Mouse (Mus musculus): ENCODE measurements around the gene Pcp2. TPM values are rescaled to one million over a fixed set of nuclear protein-coding genes. Genes with fewer than 3 reads are reported as not detected.
"Not testable (repeated sequence)": the region's sequence is repeated elsewhere in the genome, so short reads cannot be mapped to it uniquely, and the experiment has no call there.

The Pcp2 gene
- polyA plus RNA-seq, 1 experiment from 2014 or later: 2.3 TPM

DNA sequence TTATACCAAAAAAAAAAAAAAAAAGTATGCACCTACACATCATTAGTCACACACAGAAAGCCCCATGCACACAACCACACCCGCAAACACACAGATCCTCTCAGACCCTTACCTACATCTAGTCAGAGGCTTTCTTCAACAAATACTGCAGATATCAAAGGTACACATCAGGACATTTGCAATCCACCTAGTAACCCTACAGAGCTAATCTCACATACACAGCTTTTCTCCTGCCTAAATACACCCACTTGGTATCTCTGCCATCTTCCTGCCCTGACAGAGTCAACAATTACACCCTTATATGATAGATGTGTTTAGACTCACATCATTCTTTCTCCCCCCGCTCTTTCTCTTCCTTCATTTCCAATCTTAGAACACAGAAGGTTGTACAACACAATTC is 38.9 kb downstream of the Pcp2 start:
- H3K9me3 ChIP-seq: no peaks in the 10 kb centered on the region
- no peak overlapping the region for H3K4me3 ChIP-seq
- no peak for ATAC-seq (replicated peaks)
- H3K9ac ChIP-seq: no peak overlapping the region
- no peak overlapping the region for H3K4me2 ChIP-seq
- 99% methylated on average over 2 of the region's 2 CpGs for WGBS
- H3K27ac ChIP-seq: no peak overlapping the region
- H3K36me3 ChIP-seq (replicated peaks): no peaks in the 10 kb centered on the region
- no peaks in the 10 kb centered on the region for H3K27me3 ChIP-seq (replicated peaks)
- peaks cover 5% of the 10 kb centered on the region; the same call in 1 of the 2 replicates for H3K4me1 ChIP-seq

DNA sequence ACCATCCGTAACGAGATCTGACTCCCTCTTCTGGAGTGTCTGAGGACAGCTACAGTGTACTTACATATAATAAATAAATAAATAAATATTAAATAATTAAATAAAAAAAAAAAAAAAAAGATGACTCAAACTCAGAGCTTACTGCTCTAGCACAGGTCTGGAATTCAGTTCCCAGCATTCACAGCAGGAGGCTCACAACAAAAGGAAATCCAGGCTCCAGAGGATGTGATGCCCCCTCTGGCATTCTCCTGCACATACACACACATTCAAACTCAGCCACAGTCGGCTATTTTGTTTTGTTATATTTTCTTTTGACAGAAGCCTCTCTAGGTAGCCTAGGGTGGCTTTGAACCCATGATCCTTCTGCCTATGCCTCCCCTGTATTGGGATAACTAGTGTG is 43.4 kb downstream of the Pcp2 start:
- H3K4me3 ChIP-seq; H3K4me2 ChIP-seq; H3K9me3 ChIP-seq; H3K9ac ChIP-seq; H3K27me3 ChIP-seq (replicated peaks); H3K27ac ChIP-seq; H3K36me3 ChIP-seq (replicated peaks); H3K4me1 ChIP-seq; ATAC-seq (replicated peaks): not testable (repeated sequence)
- WGBS: 81% methylated on average over 3 of the region's 3 CpGs

DNA sequence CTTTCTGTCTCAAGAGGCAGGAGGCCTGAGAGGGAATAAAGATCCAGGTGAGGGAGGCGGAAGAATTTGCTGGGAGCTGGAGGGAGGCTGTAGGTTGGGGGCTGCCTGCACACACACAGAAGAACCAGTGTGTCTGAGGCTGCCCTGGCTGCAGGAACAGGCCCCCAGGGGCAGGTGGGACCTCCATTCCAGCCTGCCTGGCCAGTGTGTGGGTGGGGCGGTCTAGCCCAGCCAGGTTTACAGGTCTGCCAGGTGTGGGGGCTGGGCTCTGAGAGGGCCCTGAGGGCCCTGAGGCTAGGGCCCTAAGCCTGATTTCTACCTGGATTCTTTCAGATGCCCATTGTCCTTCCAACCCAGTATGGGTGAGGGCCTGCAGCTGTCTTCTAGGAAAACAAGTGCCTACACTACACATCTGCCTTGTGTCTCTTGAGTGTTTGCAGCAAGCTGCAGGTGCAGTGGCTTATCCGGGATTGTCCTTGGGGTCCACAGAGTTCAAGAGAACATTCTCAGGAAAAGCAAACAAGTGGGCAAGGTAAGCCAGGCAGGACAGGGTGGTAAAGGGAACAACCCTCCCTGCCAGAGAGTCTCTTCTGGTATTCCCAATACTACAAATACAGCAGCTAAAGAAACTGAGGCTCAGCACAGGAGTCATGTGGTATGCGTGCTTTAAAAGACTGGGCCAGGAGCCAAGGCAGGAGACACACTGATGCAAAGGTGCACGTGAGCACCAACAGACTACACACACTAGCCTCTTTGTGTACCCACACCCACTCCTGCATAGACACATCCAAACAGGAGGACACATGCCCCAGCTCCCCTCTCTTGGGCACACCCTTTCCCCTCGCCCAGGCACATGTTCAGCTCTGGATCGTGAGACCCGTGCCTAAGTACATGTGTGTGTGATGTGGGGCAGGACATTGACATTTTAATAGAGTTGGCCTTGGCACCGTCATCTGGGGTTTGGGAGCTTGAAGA is 45.7 kb downstream of the Pcp2 start:
- ATAC-seq (replicated peaks): no peak
- H3K4me2 ChIP-seq: no peak overlapping the region
- 84% methylated on average over 9 of the region's 9 CpGs for WGBS
- no peak overlapping the region for H3K9ac ChIP-seq
- H3K36me3 ChIP-seq (replicated peaks): no peaks in the 10 kb centered on the region
- no peaks in the 10 kb centered on the region for H3K4me1 ChIP-seq
- no peaks in the 10 kb centered on the region for H3K9me3 ChIP-seq
- no peak overlapping the region for H3K4me3 ChIP-seq
- no peak overlapping the region for H3K27ac ChIP-seq
- no peaks in the 10 kb centered on the region for H3K27me3 ChIP-seq (replicated peaks)

DNA sequence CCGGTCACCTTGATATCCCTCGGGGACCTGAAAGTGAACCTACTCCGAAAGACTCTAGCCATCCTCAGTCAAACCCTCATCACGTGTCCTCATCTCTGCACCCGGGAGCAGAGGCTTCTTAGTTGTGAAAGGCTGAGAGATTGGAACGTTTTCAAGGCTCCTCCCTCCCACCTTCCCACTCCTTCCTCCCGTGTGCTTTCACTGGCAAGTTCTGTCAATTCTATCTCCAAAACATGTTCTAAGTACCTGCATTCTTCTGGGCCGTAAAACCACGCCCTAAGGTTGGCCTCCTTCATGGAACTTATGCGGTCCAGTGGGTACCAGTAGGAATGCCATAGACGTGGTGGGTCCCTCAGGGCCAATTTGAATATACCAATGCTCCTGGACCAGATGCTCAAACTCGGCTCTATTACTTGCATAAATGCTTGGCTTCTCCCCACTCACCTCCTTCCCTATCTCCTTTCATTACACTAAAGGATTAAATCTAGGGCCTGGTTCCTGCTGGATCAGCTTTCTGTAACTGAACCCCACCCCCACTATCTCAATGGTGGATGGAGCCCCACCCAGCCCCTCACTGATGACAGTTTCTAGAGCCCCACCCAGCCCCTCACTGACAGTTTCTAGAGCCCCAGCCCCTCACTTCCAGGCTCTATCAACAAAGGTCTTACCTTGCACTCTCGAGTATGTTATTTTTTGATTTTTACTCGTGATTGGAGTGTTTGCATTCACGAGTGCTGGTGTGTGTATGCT is 49.0 kb downstream of the Pcp2 start:
- Histone ChIP-seq H3K4me2 (no peak overlapping the region), H3K9ac (no peak overlapping the region), H3K4me3 (no peak overlapping the region), H3K4me1 (no peaks in the 10 kb centered on the region), H3K27me3 (replicated peaks) (no peaks in the 10 kb centered on the region), H3K27ac (no peak overlapping the region), H3K36me3 (replicated peaks) (no peaks in the 10 kb centered on the region), H3K9me3 (no peaks in the 10 kb centered on the region)
- WGBS: 82% methylated on average over 15 of the region's 15 CpGs
- ATAC-seq (replicated peaks): no peak

DNA sequence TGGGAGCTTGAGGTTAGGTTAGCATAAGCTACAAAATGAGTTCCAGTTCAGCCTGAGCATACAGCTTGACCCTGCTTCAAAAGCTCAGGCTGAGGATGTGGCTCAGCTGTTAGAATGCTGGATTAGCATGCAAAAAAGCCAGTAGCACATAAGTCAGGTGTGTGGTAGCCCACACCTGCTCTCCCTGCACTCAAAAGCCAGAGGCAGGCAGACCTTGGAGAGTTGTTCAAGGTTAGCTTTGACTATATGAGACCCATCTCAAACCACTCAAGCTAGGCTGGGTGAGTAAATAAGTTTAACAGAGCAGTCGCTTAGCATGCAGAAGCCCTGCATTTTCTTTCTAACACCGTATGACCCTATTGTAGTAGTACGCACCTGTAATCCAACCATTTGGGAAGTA is 50.8 kb downstream of the Pcp2 start:
- Histone ChIP-seq H3K27me3 (replicated peaks) (no peaks in the 10 kb centered on the region), H3K27ac (no peak overlapping the region), H3K4me1 (no peaks in the 10 kb centered on the region), H3K9me3 (no peaks in the 10 kb centered on the region), H3K4me2 (no peak overlapping the region), H3K9ac (no peak overlapping the region), H3K4me3 (no peak overlapping the region), H3K36me3 (replicated peaks) (no peaks in the 10 kb centered on the region)
- ATAC-seq (replicated peaks): no peak
- 93% methylated on average over 3 of the region's 3 CpGs for WGBS

Other genes starting within 250 kb of the Pcp2 start
- 11.8 and 13.3 TPM in 2 replicates for gene Arhgef18, start 232.5 kb downstream of the Pcp2 start, polyA plus RNA-seq (2015; fragmentation: Nextera tagmentation; extraction: Ambion mirVana)
- gene Pex11g, start 157.9 kb downstream of the Pcp2 start, polyA plus RNA-seq (2015; fragmentation: Nextera tagmentation; extraction: Ambion mirVana): 4.9 and 5.4 TPM in 2 replicates
- 0.23 and 0.49 TPM in 2 replicates for gene Tex45, start 154.7 kb downstream of the Pcp2 start, polyA plus RNA-seq (2015; fragmentation: Nextera tagmentation; extraction: Ambion mirVana)
- 83.9 and 89.2 TPM in 2 replicates for gene Zfp358, start 132.4 kb downstream of the Pcp2 start, polyA plus RNA-seq (2015; fragmentation: Nextera tagmentation; extraction: Ambion mirVana)
- gene Mcoln1, start 125.1 kb downstream of the Pcp2 start, polyA plus RNA-seq (2015; fragmentation: Nextera tagmentation; extraction: Ambion mirVana): 126 and 130 TPM in 2 replicates
- 42.5 and 45.5 TPM in 2 replicates for gene Pnpla6, start 110.2 kb downstream of the Pcp2 start, polyA plus RNA-seq (2015; fragmentation: Nextera tagmentation; extraction: Ambion mirVana)
- gene C330021F23Rik, start 57.6 kb downstream of the Pcp2 start, polyA plus RNA-seq (2015; fragmentation: Nextera tagmentation; extraction: Ambion mirVana): 0.43 and 0.57 TPM in 2 replicates
- gene Camsap3, start 38.3 kb downstream of the Pcp2 start, polyA plus RNA-seq (2015; fragmentation: Nextera tagmentation; extraction: Ambion mirVana): 51.8 and 53.5 TPM in 2 replicates
- 54.2 and 58.7 TPM in 2 replicates for gene Xab2, start 4.2 kb downstream of the Pcp2 start, polyA plus RNA-seq (2015; fragmentation: Nextera tagmentation; extraction: Ambion mirVana)
- gene Pet100, start 4.0 kb downstream of the Pcp2 start, polyA plus RNA-seq (2015; fragmentation: Nextera tagmentation; extraction: Ambion mirVana): 73.4 and 84.0 TPM in 2 replicates
- 40.5 and 52.9 TPM in 2 replicates for gene Stxbp2, start 5.4 kb upstream of the Pcp2 start, polyA plus RNA-seq (2015; fragmentation: Nextera tagmentation; extraction: Ambion mirVana)
- gene Retn, start 30.2 kb upstream of the Pcp2 start, polyA plus RNA-seq (2015; fragmentation: Nextera tagmentation; extraction: Ambion mirVana): 0.37 and 0.57 TPM in 2 replicates
- 0.15 and 0.26 TPM in 2 replicates for gene Mcemp1, start 40.2 kb upstream of the Pcp2 start, polyA plus RNA-seq (2015; fragmentation: Nextera tagmentation; extraction: Ambion mirVana)
- 18.3 and 19.0 TPM in 2 replicates for gene Fcor, start 46.8 kb upstream of the Pcp2 start, polyA plus RNA-seq (2015; fragmentation: Nextera tagmentation; extraction: Ambion mirVana)
- gene Trappc5, start 50.8 kb upstream of the Pcp2 start, polyA plus RNA-seq (2015; fragmentation: Nextera tagmentation; extraction: Ambion mirVana): 66.6 and 68.4 TPM in 2 replicates
- 0.41 and 0.57 TPM in 2 replicates for gene Fcer2a, start 68.6 kb upstream of the Pcp2 start, polyA plus RNA-seq (2015; fragmentation: Nextera tagmentation; extraction: Ambion mirVana)
- not detected in 2 replicates for gene Clec4g, start 95.1 kb upstream of the Pcp2 start, polyA plus RNA-seq (2015; fragmentation: Nextera tagmentation; extraction: Ambion mirVana)
- 0.23 TPM in 1 of 2 replicates, not detected in the other for gene Cd209a, start 123.4 kb upstream of the Pcp2 start, polyA plus RNA-seq (2015; fragmentation: Nextera tagmentation; extraction: Ambion mirVana)
- gene Cd209e, start 228.8 kb upstream of the Pcp2 start, polyA plus RNA-seq (2015; fragmentation: Nextera tagmentation; extraction: Ambion mirVana): not detected in 2 replicates